Mouse (Mus musculus) MEL (cell line): ENCODE data around the gene Tmem30b. TPM values are rescaled to one million over a fixed set of nuclear protein-coding genes. Genes with fewer than 3 reads are reported as not detected.

Experiments
- DNase-seq: peaks from one replicate; pipeline ENCODE4 v3.0.0; 2011; ENCODE audit warnings: low read depth, low spot score
- H3K27ac ChIP-seq: 2 replicates; pipeline ENCODE4 v1.5.1; 2012; ENCODE audit warnings: low read depth, mild to moderate bottlenecking, control low read depth, low read length, moderate library complexity; ENCODE audit not compliant: control insufficient read depth
- H3K27me3 ChIP-seq, 2 experiments: fragments of 150-350 bp in 1 of 2; sonication (generic) in 1 of 2; 2 replicates each; pipeline ENCODE4 v1.6.1; 2012; ENCODE audit warnings: low read length in 2 of 2, mild to moderate bottlenecking in 2 of 2, improper control_type of control experiment in 1 of 2, moderate library complexity in 1 of 2; ENCODE audit not compliant: insufficient read depth in 2 of 2, control insufficient read depth in 1 of 2
- H3K36me3 ChIP-seq, 2 experiments: 2 replicates each; pipeline ENCODE4 v1.6.1; 2012 to 2014; ENCODE audit warnings: low read length in 2 of 2, improper control_type of control experiment in 1 of 2, inconsistent platforms in 1 of 2, mild to moderate bottlenecking in 1 of 2; ENCODE audit not compliant: insufficient read depth in 2 of 2, control insufficient read depth in 1 of 2
- H3K4me1 ChIP-seq, 2 experiments: fragments of 150-350 bp in 1 of 2; sonication (generic) in 1 of 2; 2 replicates each; pipeline ENCODE4 v1.6.1; 2012; ENCODE audit warnings: low read length in 2 of 2, improper control_type of control experiment in 1 of 2, mild to moderate bottlenecking in 1 of 2; ENCODE audit not compliant: insufficient read depth in 2 of 2, control insufficient read depth in 1 of 2
- H3K4me3 ChIP-seq, 2 experiments: fragments of 150-350 bp in 1 of 2; sonication (generic) in 1 of 2; 2 replicates each; pipeline ENCODE4 v1.5.1; 2012; ENCODE audit warnings: low read depth in 2 of 2, low read length in 2 of 2, mild to moderate bottlenecking in 2 of 2, moderate library complexity in 2 of 2, control low read depth in 1 of 2, improper control_type of control experiment in 1 of 2; ENCODE audit not compliant: control insufficient read depth in 1 of 2, insufficient read depth in 1 of 2
- H3K79me2 ChIP-seq: 2 replicates; pipeline ENCODE4 v1.6.1; 2012; ENCODE audit warnings: mild to moderate bottlenecking, low read length, moderate library complexity; ENCODE audit not compliant: control insufficient read depth, poor library complexity, insufficient read depth
- H3K9ac ChIP-seq: 2 replicates; pipeline ENCODE4 v1.6.1; 2012; ENCODE audit warnings: low read depth, mild to moderate bottlenecking, control low read depth, low read length, moderate library complexity; ENCODE audit not compliant: control insufficient read depth, poor library complexity, severe bottlenecking
- H3K9me3 ChIP-seq: fragments of 150-350 bp; sonication (generic); replicated peaks from 2 replicates; pipeline ENCODE4 v1.6.1; 2012; ENCODE audit warnings: mild to moderate bottlenecking, low read length, improper control_type of control experiment, moderate library complexity; ENCODE audit not compliant: insufficient read depth
- CHD1 ChIP-seq: IDR thresholded peaks from 2 replicates; pipeline ENCODE4 v1.6.1; 2012; ENCODE audit warnings: low read depth, mild to moderate bottlenecking, inconsistent platforms, low read length, improper control_type of control experiment
- ELF1 ChIP-seq: IDR thresholded peaks from 2 replicates; pipeline ENCODE4 v1.6.1; 2014; ENCODE audit warnings: low read depth, mild to moderate bottlenecking, inconsistent platforms, low read length, improper control_type of control experiment, moderate library complexity
- EP300 ChIP-seq, 2 experiments: IDR thresholded peaks; 2 replicates each; pipeline ENCODE4 v1.6.1; 2011; ENCODE audit warnings: improper control_type of control experiment in 2 of 2, low read length in 2 of 2, low read depth in 1 of 2, mild to moderate bottlenecking in 1 of 2
- ETS1 ChIP-seq: IDR thresholded peaks from 2 replicates; pipeline ENCODE4 v1.6.1; 2012; ENCODE audit warnings: low read depth, mild to moderate bottlenecking, inconsistent platforms, low read length, improper control_type of control experiment, moderate library complexity
- GABPA ChIP-seq: IDR thresholded peaks from 2 replicates; pipeline ENCODE4 v1.6.1; 2012; ENCODE audit warnings: low read depth, mild to moderate bottlenecking, inconsistent platforms, low read length, improper control_type of control experiment, moderate library complexity
- HCFC1 ChIP-seq: IDR thresholded peaks from 2 replicates; pipeline ENCODE4 v1.6.1; 2012; ENCODE audit warnings: low read depth, mild to moderate bottlenecking, inconsistent platforms, low read length, improper control_type of control experiment, moderate library complexity
- JUND ChIP-seq: IDR thresholded peaks from 2 replicates; pipeline ENCODE4 v1.6.1; 2011; ENCODE audit warnings: low read depth, mild to moderate bottlenecking, improper control_type of control experiment, low read length
- MAFK ChIP-seq: IDR thresholded peaks from 2 replicates; pipeline ENCODE4 v1.6.1; 2011; ENCODE audit warnings: low read depth, mild to moderate bottlenecking, low read length, improper control_type of control experiment, borderline replicate concordance
- MEF2A ChIP-seq: IDR thresholded peaks from 2 replicates; pipeline ENCODE4 v1.6.1; 2014; ENCODE audit warnings: low read depth, mild to moderate bottlenecking, inconsistent platforms, low read length, improper control_type of control experiment; ENCODE audit not compliant: poor library complexity, insufficient replicate concordance, severe bottlenecking; ENCODE audit errors: extremely low read depth
- MXI1 ChIP-seq: IDR thresholded peaks from 2 replicates; pipeline ENCODE4 v1.6.1; 2011; ENCODE audit warnings: mild to moderate bottlenecking, low read depth, low read length, improper control_type of control experiment
- MYB ChIP-seq: IDR thresholded peaks from 2 replicates; pipeline ENCODE4 v1.6.1; 2011; ENCODE audit warnings: mild to moderate bottlenecking, low read depth, low read length, improper control_type of control experiment
- MYC ChIP-seq: IDR thresholded peaks from 2 replicates; pipeline ENCODE4 v1.6.1; 2011; ENCODE audit warnings: low read depth, mild to moderate bottlenecking, low read length, improper control_type of control experiment, moderate library complexity
- POLR2A ChIP-seq, 2 experiments: IDR thresholded peaks; 2 replicates each; pipeline ENCODE4 v1.6.1; 2011 to 2012; ENCODE audit warnings: low read length in 2 of 2, mild to moderate bottlenecking in 2 of 2, control low read depth in 1 of 2, improper control_type of control experiment in 1 of 2, low read depth in 1 of 2, moderate library complexity in 1 of 2; ENCODE audit not compliant: control insufficient read depth in 1 of 2, insufficient read depth in 1 of 2, poor library complexity in 1 of 2
- POLR2AphosphoS2 ChIP-seq: IDR thresholded peaks from 2 replicates; pipeline ENCODE4 v1.6.1; 2011; ENCODE audit warnings: low read length, improper control_type of control experiment
- POLR2AphosphoS5 ChIP-seq: IDR thresholded peaks from 2 replicates; pipeline ENCODE4 v1.6.1; 2012; ENCODE audit warnings: low read depth, borderline replicate concordance, mild to moderate bottlenecking, inconsistent platforms, low read length, moderate library complexity, mixed read lengths
- RCOR1 ChIP-seq: IDR thresholded peaks from 2 replicates; pipeline ENCODE4 v1.6.1; 2012; ENCODE audit warnings: low read depth, mild to moderate bottlenecking, inconsistent platforms, low read length, improper control_type of control experiment
- SIN3A ChIP-seq: IDR thresholded peaks from 2 replicates; pipeline ENCODE4 v1.6.1; 2012; ENCODE audit warnings: low read length, improper control_type of control experiment, inconsistent platforms
- TBP ChIP-seq: IDR thresholded peaks from 2 replicates; pipeline ENCODE4 v1.8.0; 2011; ENCODE audit warnings: low read depth, low read length, improper control_type of control experiment
- TCF12 ChIP-seq: IDR thresholded peaks from 2 replicates; pipeline ENCODE4 v1.6.1; 2014; ENCODE audit warnings: low read depth, mild to moderate bottlenecking, inconsistent platforms, low read length, improper control_type of control experiment, moderate library complexity
- UBTF ChIP-seq: IDR thresholded peaks from 2 replicates; pipeline ENCODE4 v1.6.1; 2012; ENCODE audit warnings: low read depth, mild to moderate bottlenecking, inconsistent platforms, low read length, improper control_type of control experiment, moderate library complexity, borderline replicate concordance; ENCODE audit not compliant: insufficient read depth
- USF1 ChIP-seq: IDR thresholded peaks from 2 replicates; pipeline ENCODE4 v1.6.1; 2014; ENCODE audit warnings: low read depth, mild to moderate bottlenecking, inconsistent platforms, low read length, improper control_type of control experiment, moderate library complexity
- USF2 ChIP-seq, 2 experiments: IDR thresholded peaks; 2 replicates each; pipeline ENCODE4 v1.6.1; 2011 to 2012; ENCODE audit warnings: improper control_type of control experiment in 2 of 2, low read length in 2 of 2, borderline replicate concordance in 1 of 2, inconsistent platforms in 1 of 2, low read depth in 1 of 2, mild to moderate bottlenecking in 1 of 2; ENCODE audit not compliant: insufficient read depth in 1 of 2
- ZC3H11A ChIP-seq: IDR thresholded peaks from 2 replicates; pipeline ENCODE4 v1.6.1; 2012; ENCODE audit warnings: low read depth, mild to moderate bottlenecking, inconsistent platforms, low read length, improper control_type of control experiment
- ZKSCAN1 ChIP-seq: IDR thresholded peaks from 2 replicates; pipeline ENCODE4 v1.6.1; 2012; ENCODE audit warnings: low read depth, mild to moderate bottlenecking, inconsistent platforms, low read length, improper control_type of control experiment, moderate library complexity
- polyA plus RNA-seq, 2 experiments: library from polyadenylated mRNA; stranded (reverse) in 1 of 2; unstranded in 1 of 2; fragments of >175 nt in 1 of 2; fragments of >200 nt in 1 of 2; gene quantifications; 2 replicates each; pipeline versions ENCODE4 v1.2.1 to v1.2.4; 2012; ENCODE audit warnings: low replicate concordance in 2 of 2, low read depth in 1 of 2; ENCODE audit not compliant: insufficient read length in 2 of 2, insufficient read depth in 1 of 2, missing spikeins in 1 of 2
- total RNA-seq: library from RNA; depleted of rRNA; stranded (reverse); fragments of 300-350 nt; gene quantifications from 2 replicates; pipeline ENCODE4 v1.2.3, GENCODE M21; 2012

Tmem30b gene
- total and polyA plus RNA-seq, 3 experiments: not detected

- DNase-seq: no peak
- no peaks in the 10 kb centered on the region; a peak in 1 of 4 replicates for H3K27me3 ChIP-seq
- H3K9me3 ChIP-seq: no peaks in the 10 kb centered on the region
- no peaks in the 10 kb centered on the region for H3K36me3 ChIP-seq
- H3K27ac ChIP-seq: no peak overlapping the region
- no peaks in the 10 kb centered on the region for H3K79me2 ChIP-seq
- H3K9ac ChIP-seq: no peak overlapping the region
- H3K4me1 ChIP-seq: no peaks in the 10 kb centered on the region
- TF ChIP-seq TBP (no peak), MAFK (no peak), ZKSCAN1 (no peak), SIN3A (no peak), CHD1 (no peak), RCOR1 (no peak), MXI1 (no peak), TCF12 (no peak), MYB (no peak), POLR2AphosphoS2 (no peak), MYC (no peak), ETS1 (no peak), JUND (no peak), GABPA (no peak), ZC3H11A (no peak), POLR2AphosphoS5 (no peak), MEF2A (no peak), USF2 (IDR thresholded peaks at IDR 0.05; ENCODE audit: borderline replicate concordance in 1 of 2, insufficient read depth in 1 of 2, low read depth in 1 of 2, low read length in 2 of 2) (no peak)
- no peak overlapping the region for H3K4me3 ChIP-seq
Observed at GRCm38 (mm10) chr12:73521238-73521841, 24.9 kb downstream of the Tmem30b start.

- Histone ChIP-seq H3K79me2 (no peaks in the 10 kb centered on the region), H3K27me3 (no peaks in the 10 kb centered on the region; a peak in 1 of 4 replicates), H3K4me3 (no peak overlapping the region), H3K27ac (no peak overlapping the region), H3K36me3 (no peaks in the 10 kb centered on the region), H3K9me3 (no peaks in the 10 kb centered on the region), H3K9ac (no peak overlapping the region)
- DNase-seq: no peak
- TF ChIP-seq POLR2A (IDR thresholded peaks at IDR 0.05; ENCODE audit: control insufficient read depth in 1 of 2, insufficient read depth in 1 of 2, low read depth in 1 of 2, low read length in 2 of 2, poor library complexity in 1 of 2) (no peak), USF1 (no peak), UBTF (no peak), TCF12 (no peak), MEF2A (no peak), TBP (no peak), EP300 (IDR thresholded peaks at IDR 0.05; ENCODE audit: low read depth in 1 of 2, low read length in 2 of 2) (no peak), ZKSCAN1 (no peak), ELF1 (no peak), HCFC1 (no peak)
- TF ChIP-seq, all 39 proteins: peak for 0
- no peaks in the 10 kb centered on the region for H3K4me1 ChIP-seq
Observed at GRCm38 (mm10) chr12:73517768-73518167, 28.4 kb downstream of the Tmem30b start.
